Mouse (Mus musculus): ENCODE results near the gene Mterf1a.

GRCm38 (mm10) chr5:3922350-3922749, 28.6 kb upstream of the Mterf1a start:
- TF ChIP-seq ZNF384 (IDR thresholded peaks at IDR 0.05; ENCODE audit: low read depth, low read length) = no peak
- TF ChIP-seq CHD2 (IDR thresholded peaks at IDR 0.05; ENCODE audit: low read depth, low read length) = no peak
